Mouse (Mus musculus) embryonic facial prominence, embryonic 15.5 days (tissue): ENCODE measurements around the gene Znhit3. TPM values are rescaled to one million over a fixed set of nuclear protein-coding genes. Genes with fewer than 3 reads are reported as not detected.

Experiments used
- microRNA-seq: library from miRNA; unstranded; fragments of <30 nt; microRNA quantifications from one replicate; pipeline ENCODE4, GENCODE M21; 2016; ENCODE audit warnings: borderline number of aligned reads
- polyA plus RNA-seq: library from polyadenylated mRNA; unstranded; fragments of >200 nt; fragmentation: Nextera tagmentation; extraction: Ambion mirVana; gene quantifications from 2 replicates; pipeline ENCODE4 v1.2.1, GENCODE M21; 2015

Gene Znhit3
- polyA plus RNA-seq, 1 experiment from 2014 or later, result 58.1 TPM

Small RNA genes lying within 50 kb of the gene (microRNA-seq; reads per million reads assigned to microRNA genes)
- not detected for gene Gm23564

Other genes with a start within 250 kb of the Znhit3 start
- 13.1 and 13.2 TPM in 2 replicates for gene Mrm1, start 96.9 kb downstream of the Znhit3 start, polyA plus RNA-seq
- gene Dhrs11, start 87.4 kb downstream of the Znhit3 start, polyA plus RNA-seq, result 13.7 and 14.2 TPM in 2 replicates
- gene Ggnbp2, start 45.5 kb downstream of the Znhit3 start, polyA plus RNA-seq, result 68.6 and 72.0 TPM in 2 replicates
- gene Myo19, start 36.2 kb downstream of the Znhit3 start, polyA plus RNA-seq, result 11.5 and 14.2 TPM in 2 replicates
- gene Pigw, start 36.1 kb downstream of the Znhit3 start, polyA plus RNA-seq, result 1.9 and 2.4 TPM in 2 replicates
- 0.57 and 0.58 TPM in 2 replicates for gene Car4, start 41.4 kb upstream of the Znhit3 start, polyA plus RNA-seq
- gene Usp32, start 223.8 kb upstream of the Znhit3 start, polyA plus RNA-seq, result 3.6 and 4.1 TPM in 2 replicates